Mouse (Mus musculus) limb, embryonic 11.5 days (tissue): ENCODE results near the gene Zswim1. TPM values are rescaled to one million over a fixed set of nuclear protein-coding genes. Genes with fewer than 3 reads are reported as not detected.
A peak's percentile ranks its signal among the peaks of the same experiment; 100 is the strongest.

ENCODE experiments used
- ATAC-seq: fragments of 200-750 bp; cut with Nextera tagmentation; 2 replicates; pipeline ENCODE4 v1.8.0; 2017; ENCODE audit warnings: low read depth; ENCODE audit not compliant: insufficient number of reproducible peaks, low FRiP score, low TSS enrichment
- DNase-seq: peaks from one replicate; pipeline ENCODE4 v3.0.0-alpha.2; 2015; ENCODE audit warnings: low spot score
- H3K27ac ChIP-seq: fragments of 300-500 bp; sonication (generic); replicated peaks from 2 replicates; pipeline ENCODE4 v1.5.1; 2014; ENCODE audit warnings: low read depth, mild to moderate bottlenecking, low read length
- H3K27me3 ChIP-seq: fragments of 300-500 bp; sonication (generic); 2 replicates; pipeline ENCODE4 v1.6.1; 2014; ENCODE audit warnings: mild to moderate bottlenecking, low read length, mixed read lengths; ENCODE audit not compliant: control insufficient read depth, insufficient read depth
- H3K36me3 ChIP-seq: fragments of 300-500 bp; sonication (generic); 2 replicates; pipeline ENCODE4 v1.6.1; 2014; ENCODE audit warnings: mild to moderate bottlenecking, low read length, moderate library complexity, mixed read lengths; ENCODE audit not compliant: control insufficient read depth, insufficient read depth
- H3K4me1 ChIP-seq: fragments of 300-500 bp; sonication (generic); 2 replicates; pipeline ENCODE4 v1.6.1; 2014; ENCODE audit warnings: low read length, mixed read lengths; ENCODE audit not compliant: control insufficient read depth, insufficient read depth
- H3K4me2 ChIP-seq: fragments of 300-500 bp; sonication (generic); 2 replicates; pipeline ENCODE4 v1.6.1; 2014; ENCODE audit warnings: low read depth, mild to moderate bottlenecking, moderate library complexity; ENCODE audit not compliant: severe bottlenecking
- H3K4me3 ChIP-seq: fragments of 300-500 bp; sonication (generic); 2 replicates; pipeline ENCODE4 v1.5.1; 2014; ENCODE audit warnings: low read depth, low read length
- H3K9ac ChIP-seq: fragments of 300-500 bp; sonication (generic); 2 replicates; pipeline ENCODE4 v1.6.1; 2014; ENCODE audit warnings: mild to moderate bottlenecking, low read length
- H3K9me3 ChIP-seq: fragments of 300-500 bp; sonication (generic); 2 replicates; pipeline ENCODE4 v1.6.1; 2016; ENCODE audit warnings: low read length; ENCODE audit not compliant: control insufficient read depth
- WGBS: fragments of 180-500 bp; shearing (Covaris S2); extraction: QIAGEN DNeasy Blood & Tissue Kit; methylation state at CpG from one replicate; pipeline ENCODE4 v1.1.7; 2014; 5-methylcytosine and 5-hydroxymethylcytosine counted together
- polyA plus RNA-seq: library from polyadenylated mRNA; unstranded; fragments of >200 nt; fragmentation: Nextera tagmentation; extraction: Ambion mirVana; gene quantifications from 2 replicates; pipeline ENCODE4 v1.2.1, GENCODE M21; 2014

Gene Zswim1
- polyA plus RNA-seq, 1 experiment from 2014 or later: 22.3 TPM

DNA sequence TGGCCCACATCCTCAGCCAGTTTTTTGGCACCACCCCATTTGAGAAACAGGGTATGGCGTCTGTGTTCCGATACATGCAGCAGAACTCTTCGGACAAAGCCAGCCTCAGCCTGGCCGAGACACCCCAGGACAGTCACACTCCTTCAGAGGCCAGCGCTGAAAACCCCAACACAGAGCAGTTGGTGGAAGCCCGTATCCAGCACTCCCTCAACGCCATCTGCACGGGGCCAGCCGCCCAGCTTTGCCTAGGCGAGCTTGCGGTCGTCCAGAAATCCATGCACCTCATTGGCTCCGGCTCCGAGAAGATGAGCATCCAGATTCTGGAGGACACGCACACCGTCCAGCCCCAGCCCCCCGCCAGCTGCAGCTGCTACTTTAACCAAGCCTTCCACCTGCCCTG lies 3.0 kb downstream of the Zswim1 start:
- 94% methylated on average over 17 of the region's 17 CpGs for WGBS
- peaks cover 15% of the 10 kb centered on the region; the same call in 1 of the 2 replicates for H3K36me3 ChIP-seq
- no peak for DNase-seq
- ATAC-seq: no peak
- H3K27ac ChIP-seq: no peak overlapping the region
- no peak overlapping the region for H3K4me3 ChIP-seq
- no peak overlapping the region for H3K4me2 ChIP-seq
- H3K4me1 ChIP-seq: 0 out of 2 replicates have a peak, but pooled peaks cover 2% of the 10 kb centered on the region
- no peaks in the 10 kb centered on the region for H3K9me3 ChIP-seq
- H3K27me3 ChIP-seq: no peaks in the 10 kb centered on the region
- no peak overlapping the region for H3K9ac ChIP-seq

DNA sequence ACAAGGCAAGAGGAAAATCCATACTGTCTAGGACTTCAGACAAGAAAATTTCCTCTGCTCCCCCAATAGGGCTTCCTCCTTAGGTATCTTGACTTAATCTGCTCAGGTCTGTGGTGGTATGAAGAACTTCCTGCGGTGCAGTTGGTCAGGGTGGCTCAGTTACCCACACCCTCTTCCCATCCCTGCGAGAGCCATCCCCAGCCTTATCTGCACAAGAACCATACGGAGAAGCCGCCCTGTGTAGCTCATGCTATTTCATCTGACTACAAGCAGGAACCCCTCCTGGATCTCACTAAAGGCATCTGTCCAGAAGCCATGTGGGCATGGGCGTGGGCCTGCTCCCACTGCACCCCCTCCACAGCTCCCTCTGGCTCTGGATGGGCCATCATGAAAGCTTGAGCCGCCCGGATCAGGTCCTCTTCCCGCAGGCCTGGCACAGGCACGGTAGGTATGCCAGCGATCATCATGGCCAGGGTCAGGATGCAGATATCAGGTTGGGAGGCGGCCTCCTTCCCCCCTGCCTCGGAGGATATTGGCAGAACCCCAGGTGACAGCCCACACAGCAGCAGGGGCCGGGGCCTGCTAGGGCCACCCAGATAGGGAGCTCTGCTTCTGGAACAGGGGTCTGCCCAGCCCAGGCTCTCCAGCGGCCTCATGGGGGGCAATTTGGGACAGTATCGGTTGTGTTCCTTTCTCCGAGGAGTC lies 4.8 kb downstream of the Zswim1 start:
- DNase-seq (no peak), ATAC-seq (no peak)
- WGBS: 92% methylated on average over 16 of the region's 16 CpGs
- no peak overlapping the region for H3K9ac ChIP-seq
- H3K4me1 ChIP-seq: 0 out of 2 replicates have a peak, but pooled peaks cover 2% of the 10 kb centered on the region
- peaks cover 14% of the 10 kb centered on the region; the same call in 1 of the 2 replicates for H3K36me3 ChIP-seq
- no peaks in the 10 kb centered on the region for H3K27me3 ChIP-seq
- H3K27ac ChIP-seq: no peak overlapping the region
- no peaks in the 10 kb centered on the region for H3K9me3 ChIP-seq
- no peak overlapping the region for H3K4me2 ChIP-seq
- no peak overlapping the region for H3K4me3 ChIP-seq

DNA sequence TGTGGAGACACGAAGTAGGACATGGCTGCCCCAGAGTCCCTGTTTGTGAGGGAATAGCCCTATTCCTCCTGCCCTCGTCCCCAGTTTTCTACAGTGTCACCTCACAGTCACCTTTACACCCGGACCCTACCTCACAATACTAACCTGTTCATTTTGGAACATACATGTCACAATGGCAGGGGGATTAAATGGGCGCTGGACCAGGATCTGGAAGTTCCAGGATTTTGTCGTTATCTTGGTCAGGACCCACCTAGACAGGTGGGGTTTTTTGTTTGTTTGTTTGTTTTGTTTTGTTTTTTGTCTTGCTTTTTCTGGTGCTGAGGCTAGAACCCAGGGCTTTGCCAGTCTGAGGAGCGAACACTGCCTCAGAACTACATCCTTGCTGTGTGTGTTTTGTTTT lies 6.0 kb downstream of the Zswim1 start, which contains the start of gene Spata25:
Spata25 (minus strand) TSS at position 101 of the 400 bp plus-strand sequence.
- H3K9ac ChIP-seq: no peak within 1 kb of the TSS
- DNase-seq (no peak), ATAC-seq (no peak)
- no peak within 1 kb of the TSS for H3K4me3 ChIP-seq
- no peaks in the 10 kb centered on the region for H3K27me3 ChIP-seq
- H3K4me1 ChIP-seq: 0 out of 2 replicates have a peak, but pooled peaks cover 2% of the 10 kb centered on the region
- 86% methylated on average over 6 of the region's 6 CpGs for WGBS
- H3K36me3 ChIP-seq: peaks cover 14% of the 10 kb centered on the region; the same call in 1 of the 2 replicates
- no peaks in the 10 kb centered on the region for H3K9me3 ChIP-seq
- H3K4me2 ChIP-seq: no peak within 1 kb of the TSS
- no peak within 1 kb of the TSS for H3K27ac ChIP-seq

DNA sequence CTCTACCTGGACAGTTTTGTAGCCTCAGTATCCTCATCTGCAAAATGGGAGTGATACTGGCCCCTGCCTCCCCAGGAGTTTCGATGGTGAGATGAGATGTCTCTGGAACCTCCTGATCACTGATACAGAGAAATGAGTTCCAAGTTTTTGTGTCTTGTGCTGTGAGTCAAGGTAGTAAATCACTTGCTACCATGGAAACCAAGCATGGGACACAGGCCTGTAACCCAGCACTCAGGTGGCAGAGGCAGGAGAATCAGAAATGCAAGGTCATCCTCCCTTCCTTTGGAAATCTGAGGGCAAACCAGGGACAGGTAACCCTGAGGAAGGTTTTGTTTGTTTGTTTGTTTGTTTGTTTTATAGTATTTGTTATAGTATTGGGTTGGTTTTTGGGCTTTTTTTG lies 6.6 kb downstream of the Zswim1 start:
- H3K27ac ChIP-seq: no peak overlapping the region
- ATAC-seq (no peak), DNase-seq (no peak)
- H3K27me3 ChIP-seq: no peaks in the 10 kb centered on the region
- peaks cover 2% of the 10 kb centered on the region for H3K4me1 ChIP-seq
- no peak overlapping the region for H3K9ac ChIP-seq
- no peak overlapping the region for H3K4me3 ChIP-seq
- no peaks in the 10 kb centered on the region for H3K9me3 ChIP-seq
- H3K36me3 ChIP-seq: peaks cover 14% of the 10 kb centered on the region; the same call in 1 of the 2 replicates
- WGBS: 97% methylated on average over 1 of the region's 1 CpGs
- no peak overlapping the region for H3K4me2 ChIP-seq

DNA sequence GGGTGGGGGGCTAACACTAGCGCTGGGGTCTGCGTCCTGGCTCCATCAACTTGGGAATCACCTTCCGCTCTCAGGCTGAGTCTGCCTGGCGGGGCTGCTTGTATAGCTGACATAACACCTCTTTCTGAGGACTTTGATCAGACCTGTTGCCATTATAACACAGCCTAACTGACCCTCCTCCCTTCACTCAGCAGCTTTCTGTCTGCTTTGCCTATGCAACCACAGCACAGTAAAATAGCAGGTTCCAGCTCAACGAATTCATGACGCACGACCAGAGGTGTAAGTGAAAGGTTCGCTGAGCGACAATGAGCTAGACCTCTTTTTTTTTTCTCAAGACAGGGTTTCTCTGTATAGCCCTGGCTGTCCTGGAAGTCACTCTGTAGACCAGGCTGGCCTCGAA lies 8.5 kb downstream of the Zswim1 start:
- WGBS: 82% methylated on average over 10 of the region's 10 CpGs
- Histone ChIP-seq H3K4me1 (peaks cover 8% of the 10 kb centered on the region), H3K4me3 (no peak overlapping the region), H3K27ac (no peak overlapping the region), H3K36me3 (peaks cover 8% of the 10 kb centered on the region; the same call in 1 of the 2 replicates), H3K4me2 (no peak overlapping the region), H3K9ac (no peak overlapping the region), H3K9me3 (no peaks in the 10 kb centered on the region), H3K27me3 (no peaks in the 10 kb centered on the region)
- DNase-seq: no peak
- no peak for ATAC-seq

DNA sequence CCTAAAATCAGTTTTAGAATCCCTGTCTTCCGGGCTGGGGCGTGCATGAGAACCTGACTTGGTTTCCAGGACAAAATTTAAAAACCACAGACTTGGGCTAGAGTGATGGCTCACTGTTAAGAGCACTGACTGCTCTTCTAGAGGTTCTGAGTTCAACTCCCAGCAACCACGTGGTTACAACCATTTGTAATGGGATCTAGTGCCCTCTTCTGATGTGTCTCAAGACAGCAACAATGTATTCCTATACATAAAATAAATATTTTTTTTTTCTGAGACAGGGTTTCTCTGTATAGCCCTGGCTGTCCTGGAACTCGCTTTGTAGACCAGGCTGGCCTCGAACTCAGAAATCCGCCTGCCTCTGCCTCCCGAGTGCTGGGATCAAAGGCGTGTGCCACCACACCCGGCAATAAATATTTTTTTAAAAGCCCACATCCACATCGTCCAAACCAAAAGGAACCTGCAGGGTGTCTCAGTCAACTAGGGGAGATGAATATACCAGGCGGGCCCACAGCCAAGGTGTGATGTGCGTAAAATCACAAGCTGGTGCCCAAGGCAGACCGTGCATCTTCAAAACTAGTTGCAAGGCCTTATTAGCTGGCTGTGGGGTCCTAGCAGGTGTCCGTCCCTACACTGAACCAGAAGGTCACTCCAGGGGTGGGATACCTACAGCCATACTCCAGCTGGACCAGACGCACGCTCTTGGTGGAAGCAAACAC lies 9.7 kb downstream of the Zswim1 start:
- Histone ChIP-seq H3K4me1 (peaks cover 8% of the 10 kb centered on the region), H3K36me3 (peaks cover 3% of the 10 kb centered on the region; the same call in 1 of the 2 replicates), H3K27me3 (no peaks in the 10 kb centered on the region), H3K27ac (no peak overlapping the region), H3K9me3 (no peaks in the 10 kb centered on the region), H3K4me2 (peak overlapping the region; percentile 99), H3K4me3 (peak overlapping the region; percentile 67), H3K9ac (peak overlapping the region; percentile 85; the same call in 1 of the 2 replicates)
- no peak for ATAC-seq
- WGBS: 67% methylated on average over 16 of the region's 16 CpGs
- no peak for DNase-seq

DNA sequence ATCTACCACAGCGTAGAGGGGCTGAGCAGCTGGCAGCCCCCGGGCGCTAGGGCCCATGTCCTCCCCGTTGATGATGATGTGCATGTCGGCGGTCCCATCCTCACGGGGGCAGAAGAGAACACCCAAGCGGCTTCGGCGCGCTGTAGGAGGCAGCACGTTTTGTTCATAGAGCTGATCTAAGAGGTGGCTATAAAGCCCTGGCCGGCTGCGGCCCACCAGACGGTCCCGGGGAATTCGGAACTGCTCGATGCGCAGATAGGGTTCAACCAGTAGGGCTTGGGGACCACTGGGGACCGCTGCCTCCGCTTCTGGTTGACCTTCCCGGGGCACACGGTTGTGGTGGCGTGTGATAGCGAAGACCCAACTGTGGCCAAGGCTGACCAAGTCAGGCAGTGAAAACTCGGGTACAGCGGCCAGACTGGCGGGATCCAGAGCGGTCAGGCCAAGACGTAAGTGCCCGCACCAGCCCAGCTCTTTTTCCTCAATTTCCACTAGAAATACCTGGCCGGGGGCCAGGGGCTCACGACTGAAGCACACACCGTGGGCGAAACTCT lies 10.3 kb downstream of the Zswim1 start, which contains the start of gene Ctsa:
Ctsa (plus strand) TSS at position 126 of the 554 bp plus-strand sequence.
- 1% methylated on average over 35 of the region's 35 CpGs for WGBS
- H3K4me2 ChIP-seq: peak within 1 kb of the TSS; percentile 99
- DNase-seq (peak; percentile 75), ATAC-seq (peak; percentile 27)
- H3K4me3 ChIP-seq: peak within 1 kb of the TSS; percentile 67
- no peaks in the 10 kb centered on the region for H3K9me3 ChIP-seq
- peaks cover under 1% of the 10 kb centered on the region; the same call in 1 of the 2 replicates for H3K36me3 ChIP-seq
- peak within 1 kb of the TSS; percentile 85 for H3K9ac ChIP-seq
- H3K4me1 ChIP-seq: peaks cover 8% of the 10 kb centered on the region
- H3K27ac ChIP-seq: 0 out of 2 replicates have a peak within 1 kb of the TSS, but pooled peaks have one; percentile 36
- H3K27me3 ChIP-seq: no peaks in the 10 kb centered on the region

DNA sequence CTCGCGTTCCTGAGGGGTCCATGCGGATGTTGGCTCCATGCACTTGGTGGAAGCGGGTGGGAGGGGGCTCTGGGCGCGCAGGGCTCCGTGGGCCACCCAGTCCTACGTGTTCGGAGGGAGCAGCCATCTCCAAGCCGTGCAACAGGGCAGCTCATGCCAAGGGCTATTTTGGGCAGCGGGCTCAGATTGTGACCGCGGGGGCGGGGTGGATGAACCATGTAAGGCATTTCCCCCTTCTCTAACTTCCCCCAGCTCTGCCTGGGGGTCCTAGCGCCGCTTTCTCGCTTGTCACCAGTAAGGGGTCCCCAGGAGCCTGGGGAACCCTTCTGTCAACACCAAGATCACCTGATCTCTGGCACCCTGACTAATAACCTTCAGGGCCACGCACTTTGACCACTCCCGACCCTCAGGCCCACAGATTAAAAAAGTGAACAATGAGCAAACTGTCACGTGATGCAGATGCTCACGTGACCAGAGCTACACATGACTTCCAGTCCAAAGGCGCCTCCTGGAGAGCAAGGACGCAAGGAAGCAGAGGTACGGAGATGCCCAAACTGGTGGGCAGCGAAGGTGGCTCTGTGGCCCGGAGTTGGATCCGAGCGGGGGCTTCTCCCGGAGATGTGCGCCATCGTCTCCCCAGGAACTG lies 11.0 kb downstream of the Zswim1 start, which contains the start of gene Neurl2:
Neurl2 (minus strand) TSS at position 143 of the 646 bp plus-strand sequence.
- peak; percentile 51; the same call in 1 of the 2 replicates for ATAC-seq
- DNase-seq: peak; percentile 98
- Histone ChIP-seq H3K4me3 (peak within 1 kb of the TSS; percentile 67), H3K4me2 (peak within 1 kb of the TSS; percentile 99), H3K4me1 (peaks cover 8% of the 10 kb centered on the region), H3K27me3 (no peaks in the 10 kb centered on the region), H3K9me3 (no peaks in the 10 kb centered on the region), H3K36me3 (peaks cover 3% of the 10 kb centered on the region; the same call in 1 of the 2 replicates), H3K27ac (0 out of 2 replicates have a peak within 1 kb of the TSS, but pooled peaks have one; percentile 36), H3K9ac (peak within 1 kb of the TSS; percentile 85)
- WGBS: under 1% methylated on average over 31 of the region's 31 CpGs
